Mouse (Mus musculus): Measurements from ENCODE around the gene Gm49337. TPM values are rescaled to one million over a fixed set of nuclear protein-coding genes. Genes with fewer than 3 reads are reported as not detected.
"Not testable (repeated sequence)": the region's sequence is repeated elsewhere in the genome, so short reads cannot be mapped to it uniquely, and the experiment has no call there.

The Gm49337 gene
- total and polyA plus RNA-seq, 2 experiments from 2014 or later, result not detected

GRCm38 (mm10) chr4:116244240-116244639, 71.1 kb downstream of the Gm49337 start:
- no peak for DNase-seq (ENCODE audit: low spot score)
- no peaks in the 10 kb centered on the region for H3K27me3 ChIP-seq (ENCODE audit: insufficient read depth, low read length)
- H3K4me2 ChIP-seq (ENCODE audit: low read depth, low read length), result no peak overlapping the region
- no peaks in the 10 kb centered on the region for H3K4me1 ChIP-seq (ENCODE audit: insufficient read depth, low read length)
- 81% methylated on average over 2 of the region's 2 CpGs for WGBS
- ATAC-seq, result no peak
- H3K4me3 ChIP-seq (ENCODE audit: low read length), result no peak overlapping the region
- no peak overlapping the region for H3K27ac ChIP-seq
- TF ChIP-seq CTCF (IDR thresholded peaks at IDR 0.05; ENCODE audit: low read depth), result no peak
- no peak overlapping the region for H3K9ac ChIP-seq (replicated peaks; ENCODE audit: low read length)
- no peaks in the 10 kb centered on the region for H3K36me3 ChIP-seq (ENCODE audit: insufficient read depth, low read length)
- no peaks in the 10 kb centered on the region for H3K9me3 ChIP-seq (ENCODE audit: low read length)

DNA sequence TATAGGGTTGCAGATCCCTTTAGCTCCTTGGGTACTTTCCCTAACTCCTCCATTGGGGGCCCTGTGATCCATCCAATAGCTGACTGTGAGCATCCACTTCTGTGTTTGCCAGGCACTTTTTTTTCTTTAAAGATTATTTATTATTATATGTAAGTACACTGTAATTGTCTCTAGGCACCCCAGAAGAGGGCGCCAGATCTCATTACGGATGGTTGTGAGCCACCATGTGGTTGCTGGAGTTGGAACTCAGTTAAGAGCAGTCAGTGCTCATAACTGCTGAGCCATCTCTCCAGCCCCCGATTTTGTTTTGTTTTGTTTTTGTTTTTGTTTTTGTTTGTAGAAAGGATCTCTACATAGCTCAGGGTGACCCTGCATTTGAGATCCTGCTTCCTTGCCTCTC, 72.7 kb downstream of the Gm49337 start:
- not testable (repeated sequence) for H3K9ac ChIP-seq (replicated peaks; ENCODE audit: low read length); H3K36me3 ChIP-seq (ENCODE audit: insufficient read depth, low read length); H3K9me3 ChIP-seq (ENCODE audit: low read length); H3K4me1 ChIP-seq (ENCODE audit: insufficient read depth, low read length); H3K27ac ChIP-seq; H3K4me3 ChIP-seq (ENCODE audit: low read length); H3K27me3 ChIP-seq (ENCODE audit: insufficient read depth, low read length); H3K4me2 ChIP-seq (ENCODE audit: low read depth, low read length); ATAC-seq
- TF ChIP-seq CTCF (IDR thresholded peaks at IDR 0.05; ENCODE audit: low read depth), result peak; percentile 51
- DNase-seq (ENCODE audit: low spot score), result peak; percentile 49
- WGBS, result 44% methylated on average over 3 of the region's 3 CpGs

- Histone ChIP-seq H3K36me3 (ENCODE audit: insufficient read depth, low read length) (no peaks in the 10 kb centered on the region), H3K9ac (replicated peaks; ENCODE audit: low read length) (no peak overlapping the region), H3K4me2 (ENCODE audit: low read depth, low read length) (no peak overlapping the region), H3K9me3 (ENCODE audit: low read length) (no peaks in the 10 kb centered on the region), H3K4me3 (ENCODE audit: low read length) (no peak overlapping the region), H3K27me3 (ENCODE audit: insufficient read depth, low read length) (no peaks in the 10 kb centered on the region), H3K27ac (no peak overlapping the region), H3K4me1 (ENCODE audit: insufficient read depth, low read length) (no peaks in the 10 kb centered on the region)
- no peak for ATAC-seq
- TF ChIP-seq CTCF (IDR thresholded peaks at IDR 0.05; ENCODE audit: low read depth), result no peak
- no peak for DNase-seq (ENCODE audit: low spot score)
- 84% methylated on average over 3 of the region's 3 CpGs for WGBS
Observed at GRCm38 (mm10) chr4:116249986-116250385, 76.8 kb downstream of the Gm49337 start.

DNA sequence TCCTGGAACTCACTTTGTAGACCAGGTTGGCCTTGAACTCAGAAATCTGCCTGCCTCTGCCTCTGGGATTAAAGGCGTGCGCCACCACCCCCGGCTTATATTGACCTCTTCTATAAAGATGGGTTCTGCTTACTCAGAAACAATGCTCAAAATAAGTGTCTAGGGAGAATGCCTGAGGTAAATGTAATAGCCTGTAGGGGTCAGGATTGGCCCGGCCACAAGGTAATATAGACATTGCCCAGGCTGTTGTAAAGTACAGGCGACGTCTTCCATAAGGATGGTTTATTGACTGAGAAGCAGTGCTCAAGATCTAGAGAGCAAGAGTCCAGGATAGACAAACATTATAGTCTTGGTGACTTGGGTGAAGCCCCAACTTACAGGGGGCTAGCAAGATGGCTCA, 95.0 kb downstream of the Gm49337 start:
- H3K9me3 ChIP-seq (ENCODE audit: low read length), result no peaks in the 10 kb centered on the region
- peaks cover 7% of the 10 kb centered on the region; the same call in 1 of the 2 replicates for H3K36me3 ChIP-seq (ENCODE audit: insufficient read depth, low read length)
- no peaks in the 10 kb centered on the region for H3K27me3 ChIP-seq (ENCODE audit: insufficient read depth, low read length)
- no peak overlapping the region for H3K27ac ChIP-seq
- no peak for ATAC-seq
- no peak overlapping the region for H3K9ac ChIP-seq (replicated peaks; ENCODE audit: low read length)
- H3K4me1 ChIP-seq (ENCODE audit: insufficient read depth, low read length), result no peaks in the 10 kb centered on the region
- H3K4me3 ChIP-seq (ENCODE audit: low read length), result no peak overlapping the region
- 95% methylated on average over 6 of the region's 6 CpGs for WGBS
- DNase-seq (ENCODE audit: low spot score), result no peak
- H3K4me2 ChIP-seq (ENCODE audit: low read depth, low read length), result no peak overlapping the region
- TF ChIP-seq CTCF (IDR thresholded peaks at IDR 0.05; ENCODE audit: low read depth), result no peak

DNA sequence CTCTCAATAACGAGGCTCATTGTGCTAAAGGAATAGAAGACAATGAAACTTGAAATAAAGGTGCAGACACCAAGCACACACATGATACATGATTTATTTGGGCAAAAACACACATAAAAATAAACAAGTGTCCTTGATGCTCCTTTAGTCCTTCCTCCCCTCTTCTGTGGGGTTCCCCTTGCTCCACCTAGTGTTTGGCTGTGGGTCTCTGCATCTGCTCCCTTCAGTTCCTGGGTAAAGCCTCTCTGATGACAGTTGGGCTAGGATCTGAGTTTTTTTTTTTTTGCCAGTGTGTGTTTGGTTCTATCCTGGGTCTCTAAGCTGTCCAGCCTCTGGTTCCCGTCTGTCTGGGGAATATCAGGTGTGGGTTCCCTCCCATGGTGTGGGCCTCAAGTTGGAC, 109.0 kb downstream of the Gm49337 start:
- Histone ChIP-seq H3K27me3 (ENCODE audit: insufficient read depth, low read length) (no peaks in the 10 kb centered on the region), H3K9me3 (ENCODE audit: low read length) (no peaks in the 10 kb centered on the region), H3K4me2 (ENCODE audit: low read depth, low read length) (no peak overlapping the region), H3K36me3 (ENCODE audit: insufficient read depth, low read length) (0 out of 2 replicates have a peak, but pooled peaks cover 6% of the 10 kb centered on the region), H3K9ac (replicated peaks; ENCODE audit: low read length) (no peak overlapping the region), H3K27ac (no peak overlapping the region), H3K4me3 (ENCODE audit: low read length) (no peak overlapping the region), H3K4me1 (ENCODE audit: insufficient read depth, low read length) (no peaks in the 10 kb centered on the region)
- peak; percentile 24 for DNase-seq (ENCODE audit: low spot score)
- WGBS, result 74% methylated on average over 2 of the region's 2 CpGs
- no peak for ATAC-seq
- peak; percentile 63 for TF ChIP-seq CTCF (IDR thresholded peaks at IDR 0.05; ENCODE audit: low read depth)

DNA sequence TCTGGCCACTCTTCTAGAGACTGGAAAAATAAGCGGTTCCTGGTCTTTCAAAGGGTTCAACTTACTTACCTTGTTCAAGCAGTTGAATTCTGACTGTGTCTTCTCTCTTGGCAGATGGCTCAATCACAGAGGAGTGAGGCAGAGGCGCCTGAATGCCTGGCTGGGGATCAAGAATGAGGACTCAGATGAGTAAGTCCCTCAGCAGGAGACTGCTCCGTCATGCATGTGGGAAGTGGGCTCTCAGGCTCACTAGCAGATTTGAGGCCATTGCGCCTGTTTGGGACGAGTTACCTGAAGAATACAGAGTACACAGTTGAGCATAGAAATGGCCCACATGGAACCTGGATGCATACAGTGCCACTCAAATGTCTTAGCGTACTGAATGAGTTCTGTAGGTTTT, 118.4 kb downstream of the Gm49337 start:
- no peak overlapping the region for H3K27ac ChIP-seq
- no peaks in the 10 kb centered on the region for H3K4me1 ChIP-seq (ENCODE audit: insufficient read depth, low read length)
- no peak overlapping the region for H3K4me2 ChIP-seq (ENCODE audit: low read depth, low read length)
- no peak for TF ChIP-seq CTCF (IDR thresholded peaks at IDR 0.05; ENCODE audit: low read depth)
- no peaks in the 10 kb centered on the region for H3K9me3 ChIP-seq (ENCODE audit: low read length)
- no peak for ATAC-seq
- no peaks in the 10 kb centered on the region for H3K27me3 ChIP-seq (ENCODE audit: insufficient read depth, low read length)
- WGBS, result 79% methylated on average over 6 of the region's 6 CpGs
- no peak overlapping the region for H3K9ac ChIP-seq (replicated peaks; ENCODE audit: low read length)
- H3K4me3 ChIP-seq (ENCODE audit: low read length), result no peak overlapping the region
- peaks cover 52% of the 10 kb centered on the region for H3K36me3 ChIP-seq (ENCODE audit: insufficient read depth, low read length)
- DNase-seq (ENCODE audit: low spot score), result peak; percentile 48

- no peaks in the 10 kb centered on the region for H3K9me3 ChIP-seq (ENCODE audit: low read length)
- ATAC-seq (no peak), DNase-seq (ENCODE audit: low spot score) (no peak)
- H3K4me1 ChIP-seq (ENCODE audit: insufficient read depth, low read length), result no peaks in the 10 kb centered on the region
- H3K36me3 ChIP-seq (ENCODE audit: insufficient read depth, low read length), result peaks cover 44% of the 10 kb centered on the region
- no peak for TF ChIP-seq CTCF (IDR thresholded peaks at IDR 0.05; ENCODE audit: low read depth)
- H3K4me3 ChIP-seq (ENCODE audit: low read length), result no peak overlapping the region
- no peak overlapping the region for H3K9ac ChIP-seq (replicated peaks; ENCODE audit: low read length)
- H3K27ac ChIP-seq, result no peak overlapping the region
- no peak overlapping the region for H3K4me2 ChIP-seq (ENCODE audit: low read depth, low read length)
- H3K27me3 ChIP-seq (ENCODE audit: insufficient read depth, low read length), result no peaks in the 10 kb centered on the region
- 88% methylated on average over 12 of the region's 12 CpGs for WGBS
Observed at GRCm38 (mm10) chr4:116293296-116293695, 120.1 kb downstream of the Gm49337 start.
